Mouse (Mus musculus) embryonic facial prominence, embryonic 15.5 days (tissue): ENCODE measurements around the gene Tagln2. TPM values are rescaled to one million over a fixed set of nuclear protein-coding genes. Genes with fewer than 3 reads are reported as not detected.

Experiments used
- ATAC-seq: fragments of 200-750 bp; cut with Nextera tagmentation; 2 replicates; pipeline ENCODE4 v1.8.0; 2017; ENCODE audit warnings: low read depth, moderate TSS enrichment; ENCODE audit not compliant: insufficient number of reproducible peaks, low FRiP score, low TSS enrichment
- H3K27ac ChIP-seq: fragments of 300-500 bp; sonication (generic); replicated peaks from 2 replicates; pipeline ENCODE4 v1.5.1; 2015; ENCODE audit warnings: mild to moderate bottlenecking, inconsistent platforms
- H3K27me3 ChIP-seq: fragments of 300-500 bp; sonication (generic); 2 replicates; pipeline ENCODE4 v1.6.1; 2015; ENCODE audit warnings: inconsistent platforms
- H3K36me3 ChIP-seq: fragments of 300-500 bp; sonication (generic); 2 replicates; pipeline ENCODE4 v1.6.1; 2015; ENCODE audit warnings: mild to moderate bottlenecking, inconsistent platforms
- H3K4me1 ChIP-seq: fragments of 300-500 bp; sonication (generic); 2 replicates; pipeline ENCODE4 v1.6.1; 2015; ENCODE audit warnings: inconsistent platforms
- H3K4me2 ChIP-seq: fragments of 300-500 bp; sonication (generic); replicated peaks from 2 replicates; pipeline ENCODE4 v1.6.1; 2015; ENCODE audit warnings: mild to moderate bottlenecking, inconsistent platforms
- H3K4me3 ChIP-seq: fragments of 300-500 bp; sonication (generic); replicated peaks from 2 replicates; pipeline ENCODE4 v1.5.1; 2015; ENCODE audit warnings: mild to moderate bottlenecking, inconsistent platforms
- H3K9ac ChIP-seq: fragments of 300-500 bp; sonication (generic); 2 replicates; pipeline ENCODE4 v1.6.1; 2015; ENCODE audit warnings: inconsistent platforms
- H3K9me3 ChIP-seq: fragments of 300-500 bp; sonication (generic); replicated peaks from 2 replicates; pipeline ENCODE4 v1.6.1; 2016; ENCODE audit warnings: inconsistent platforms
- WGBS: fragments of 180-500 bp; shearing (Covaris S2); methylation state at CpG from one replicate; pipeline ENCODE4 v1.1.7; 2015; 5-methylcytosine and 5-hydroxymethylcytosine counted together
- polyA plus RNA-seq: library from polyadenylated mRNA; unstranded; fragments of >200 nt; fragmentation: Nextera tagmentation; extraction: Ambion mirVana; gene quantifications from 2 replicates; pipeline ENCODE4 v1.2.1, GENCODE M21; 2015

Gene Tagln2
- polyA plus RNA-seq, 1 experiment from 2014 or later = 286 TPM

GRCm38 (mm10) chr1:172530544-172531220 is 30.8 kb downstream of the Tagln2 start:
- ATAC-seq = 0 out of 2 replicates have a peak, but pooled peaks have one; percentile 8
- Histone ChIP-seq H3K4me2 (no peak overlapping the region), H3K27me3 (peaks cover 11% of the 10 kb centered on the region), H3K4me1 (peaks cover 22% of the 10 kb centered on the region), H3K4me3 (no peak overlapping the region), H3K9me3 (no peaks in the 10 kb centered on the region), H3K9ac (no peak overlapping the region), H3K36me3 (no peaks in the 10 kb centered on the region), H3K27ac (no peak overlapping the region)
- 22% methylated on average over 8 of the region's 8 CpGs for WGBS

- no peak overlapping the region for H3K9ac ChIP-seq
- 2% methylated on average over 13 of the region's 13 CpGs for WGBS
- H3K27ac ChIP-seq = no peak overlapping the region
Observed at GRCm38 (mm10) chr1:172532551-172532950, 32.7 kb downstream of the Tagln2 start.

GRCm38 (mm10) chr1:172535116-172535515 is 35.3 kb downstream of the Tagln2 start:
- no peak overlapping the region for H3K27ac ChIP-seq
- no peaks in the 10 kb centered on the region for H3K9me3 ChIP-seq
- H3K27me3 ChIP-seq = peaks cover 7% of the 10 kb centered on the region; the same call in 1 of the 2 replicates
- no peak overlapping the region for H3K9ac ChIP-seq
- no peak overlapping the region for H3K4me3 ChIP-seq
- ATAC-seq = no peak
- no peaks in the 10 kb centered on the region for H3K36me3 ChIP-seq
- no peak overlapping the region for H3K4me2 ChIP-seq
- WGBS = 83% methylated on average over 16 of the region's 16 CpGs
- H3K4me1 ChIP-seq = peaks cover 23% of the 10 kb centered on the region

More at GRCm38 (mm10) chr1:172532551-172532950, 32.7 kb downstream of the Tagln2 start:
- H3K36me3 ChIP-seq = no peaks in the 10 kb centered on the region
- peaks cover 18% of the 10 kb centered on the region for H3K4me1 ChIP-seq
- H3K27me3 ChIP-seq = peaks cover 8% of the 10 kb centered on the region
- peak overlapping the region; percentile 51 for H3K4me2 ChIP-seq
- no peaks in the 10 kb centered on the region for H3K9me3 ChIP-seq
- ATAC-seq = no peak
- peak overlapping the region; percentile 28 for H3K4me3 ChIP-seq

- H3K4me3 ChIP-seq = no peak overlapping the region
- ATAC-seq = no peak; the same call in 1 of the 2 replicates
- no peaks in the 10 kb centered on the region for H3K36me3 ChIP-seq
- H3K27me3 ChIP-seq = no peaks in the 10 kb centered on the region
- no peaks in the 10 kb centered on the region for H3K9me3 ChIP-seq
- 43% methylated on average over 6 of the region's 6 CpGs for WGBS
- 0 out of 2 replicates have a peak, but pooled peaks cover 10% of the 10 kb centered on the region for H3K4me1 ChIP-seq
- no peak overlapping the region for H3K4me2 ChIP-seq
- no peak overlapping the region for H3K27ac ChIP-seq
- no peak overlapping the region for H3K9ac ChIP-seq
Observed at GRCm38 (mm10) chr1:172539827-172540226, 40.0 kb downstream of the Tagln2 start.

GRCm38 (mm10) chr1:172540283-172540820 is 40.5 kb downstream of the Tagln2 start:
- no peak overlapping the region for H3K4me3 ChIP-seq
- H3K4me2 ChIP-seq = no peak overlapping the region
- no peak overlapping the region for H3K27ac ChIP-seq
- no peak for ATAC-seq
- 0 out of 2 replicates have a peak, but pooled peaks cover 10% of the 10 kb centered on the region for H3K4me1 ChIP-seq
- no peaks in the 10 kb centered on the region for H3K36me3 ChIP-seq
- no peaks in the 10 kb centered on the region for H3K9me3 ChIP-seq
- no peak overlapping the region for H3K9ac ChIP-seq
- no peaks in the 10 kb centered on the region for H3K27me3 ChIP-seq
- WGBS = 37% methylated on average over 11 of the region's 11 CpGs

DNA sequence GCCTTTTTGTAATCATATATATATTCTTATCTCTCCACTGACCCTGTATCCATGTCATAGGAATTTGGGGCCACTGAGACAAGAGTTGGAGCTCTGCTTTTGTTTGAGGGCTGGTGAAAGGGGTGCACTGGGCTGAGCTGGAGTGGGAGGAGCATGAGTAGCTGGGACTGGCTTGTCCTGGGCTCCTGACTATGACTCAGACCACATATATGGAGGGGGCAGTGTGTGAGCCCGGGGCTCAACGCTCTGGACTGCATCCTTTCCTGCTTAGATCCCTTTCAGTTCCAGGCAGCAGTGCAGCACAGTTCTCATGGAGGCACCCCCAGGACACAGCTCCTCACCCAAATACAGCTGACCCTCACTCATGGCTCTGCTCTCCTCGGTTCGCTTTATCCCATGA is 46.2 kb downstream of the Tagln2 start:
- Histone ChIP-seq H3K36me3 (no peaks in the 10 kb centered on the region), H3K4me1 (peaks cover 13% of the 10 kb centered on the region), H3K4me3 (no peak overlapping the region), H3K9ac (no peak overlapping the region), H3K27ac (no peak overlapping the region), H3K9me3 (no peaks in the 10 kb centered on the region), H3K4me2 (no peak overlapping the region), H3K27me3 (no peaks in the 10 kb centered on the region)
- ATAC-seq = no peak
- WGBS = 85% methylated on average over 4 of the region's 4 CpGs

DNA sequence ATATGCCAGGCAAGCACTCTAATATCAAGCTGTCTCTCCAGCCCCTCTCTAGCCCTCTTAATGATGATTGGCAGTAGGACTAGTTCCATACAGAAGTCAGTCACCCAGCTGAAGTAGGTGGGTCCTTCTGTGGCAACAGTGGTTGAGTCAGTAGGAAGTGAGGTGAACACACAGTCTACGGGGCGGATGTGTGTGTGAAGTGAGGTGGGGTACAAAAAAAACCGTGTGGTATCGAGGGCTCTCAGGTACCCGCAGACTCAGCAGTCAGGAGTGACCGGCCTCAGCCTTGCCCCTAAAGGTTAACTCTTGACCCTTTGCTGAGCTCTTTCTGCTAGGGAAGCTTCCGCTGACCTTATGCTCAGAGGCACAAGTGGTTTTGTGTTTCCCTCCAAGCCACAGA is 48.7 kb downstream of the Tagln2 start:
- Histone ChIP-seq H3K9me3 (no peaks in the 10 kb centered on the region), H3K4me3 (no peak overlapping the region), H3K27me3 (no peaks in the 10 kb centered on the region), H3K9ac (no peak overlapping the region), H3K27ac (no peak overlapping the region), H3K36me3 (no peaks in the 10 kb centered on the region), H3K4me2 (no peak overlapping the region), H3K4me1 (peaks cover 23% of the 10 kb centered on the region)
- ATAC-seq = no peak
- WGBS = 28% methylated on average over 7 of the region's 7 CpGs

- H3K4me1 ChIP-seq = peaks cover 29% of the 10 kb centered on the region
- 18% methylated on average over 2 of the region's 2 CpGs for WGBS
- ATAC-seq = no peak
- no peaks in the 10 kb centered on the region for H3K9me3 ChIP-seq
- no peaks in the 10 kb centered on the region for H3K36me3 ChIP-seq
- peak overlapping the region; percentile 38; the same call in 1 of the 2 replicates for H3K4me3 ChIP-seq
- peak overlapping the region; percentile 43 for H3K4me2 ChIP-seq
- no peak overlapping the region for H3K27ac ChIP-seq
- H3K9ac ChIP-seq = no peak overlapping the region
- H3K27me3 ChIP-seq = no peaks in the 10 kb centered on the region
Observed at GRCm38 (mm10) chr1:172549314-172549713, 49.5 kb downstream of the Tagln2 start.

DNA sequence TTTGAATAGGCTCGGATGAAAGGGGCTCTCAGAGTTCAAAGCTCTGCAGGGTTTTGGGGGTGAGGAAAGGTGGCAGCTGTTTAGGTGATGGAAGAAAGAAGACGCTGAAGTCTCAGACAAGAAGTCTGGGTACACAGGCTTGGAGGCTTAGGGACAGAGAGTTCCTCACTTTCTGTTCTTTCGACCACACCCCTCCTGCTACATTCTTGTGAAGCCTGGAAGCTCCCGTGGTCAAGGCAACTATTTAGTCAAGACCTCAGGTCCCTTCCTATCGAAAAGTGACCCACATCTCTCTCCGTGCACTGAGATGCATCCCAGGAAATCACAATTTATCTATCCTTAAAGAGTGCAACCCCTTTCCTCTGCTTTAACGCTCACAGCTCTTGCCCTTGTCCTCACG is 49.9 kb downstream of the Tagln2 start:
- H3K36me3 ChIP-seq = no peaks in the 10 kb centered on the region
- no peak overlapping the region for H3K27ac ChIP-seq
- no peaks in the 10 kb centered on the region for H3K9me3 ChIP-seq
- H3K27me3 ChIP-seq = no peaks in the 10 kb centered on the region
- 9% methylated on average over 8 of the region's 8 CpGs for WGBS
- H3K4me3 ChIP-seq = peak overlapping the region; percentile 38
- H3K4me2 ChIP-seq = peak overlapping the region; percentile 43
- no peak overlapping the region for H3K9ac ChIP-seq
- ATAC-seq = no peak
- H3K4me1 ChIP-seq = peaks cover 30% of the 10 kb centered on the region

DNA sequence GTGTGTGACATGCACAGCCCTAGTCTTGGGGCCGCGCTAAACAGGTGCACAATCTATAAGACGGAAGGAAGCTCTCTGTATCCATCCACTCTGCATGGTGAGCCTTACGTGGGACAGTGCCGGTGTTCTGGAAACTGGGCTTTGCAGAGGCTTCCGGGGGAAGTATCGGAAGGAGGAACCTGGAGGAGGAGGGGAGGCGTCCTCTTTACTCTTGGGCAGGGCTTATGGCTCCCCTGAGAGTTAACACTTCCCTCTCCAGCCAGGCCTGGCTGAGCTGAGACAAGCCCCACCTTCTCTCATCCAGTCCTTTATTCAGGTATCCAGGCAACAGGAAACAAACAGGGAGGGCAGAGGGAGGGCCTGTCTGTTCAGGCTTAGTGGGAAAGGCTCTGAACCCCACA is 50.7 kb downstream of the Tagln2 start:
- Histone ChIP-seq H3K4me1 (peaks cover 30% of the 10 kb centered on the region), H3K27me3 (no peaks in the 10 kb centered on the region), H3K36me3 (no peaks in the 10 kb centered on the region), H3K9ac (peak overlapping the region; percentile 9; the same call in 1 of the 2 replicates), H3K4me3 (peak overlapping the region; percentile 38), H3K9me3 (no peaks in the 10 kb centered on the region), H3K4me2 (peak overlapping the region; percentile 43), H3K27ac (no peak overlapping the region; the same call in 1 of the 2 replicates)
- ATAC-seq = peak; percentile 76
- WGBS = under 1% methylated on average over 8 of the region's 8 CpGs

GRCm38 (mm10) chr1:172551009-172551408 is 51.2 kb downstream of the Tagln2 start:
- H3K9ac ChIP-seq = no peak overlapping the region
- H3K4me3 ChIP-seq = peak overlapping the region; percentile 38
- ATAC-seq = no peak
- no peaks in the 10 kb centered on the region for H3K27me3 ChIP-seq
- WGBS = 38% methylated on average over 7 of the region's 7 CpGs
- no peak overlapping the region; the same call in 1 of the 2 replicates for H3K27ac ChIP-seq
- H3K36me3 ChIP-seq = no peaks in the 10 kb centered on the region
- H3K9me3 ChIP-seq = no peaks in the 10 kb centered on the region
- peaks cover 30% of the 10 kb centered on the region for H3K4me1 ChIP-seq
- H3K4me2 ChIP-seq = peak overlapping the region; percentile 43; the same call in 1 of the 2 replicates
